Mouse (Mus musculus) cortical plate, adult 2 months (tissue): Measurements from ENCODE around the gene Zdhhc1.

Experiments used
- CTCF ChIP-seq: fragments of 200-500 bp; IDR thresholded peaks from 2 replicates; pipeline ENCODE4 v1.5.1; 2011; ENCODE audit warnings: mild to moderate bottlenecking, control low read depth, low read length; ENCODE audit not compliant: insufficient read depth; ENCODE audit errors: extremely low read depth
- POLR2A ChIP-seq: fragments of 200-500 bp; IDR thresholded peaks from 2 replicates; pipeline ENCODE4 v1.6.1; 2011; ENCODE audit warnings: mild to moderate bottlenecking, low read length, control low read depth; ENCODE audit not compliant: insufficient read depth; ENCODE audit errors: extremely low read depth

DNA sequence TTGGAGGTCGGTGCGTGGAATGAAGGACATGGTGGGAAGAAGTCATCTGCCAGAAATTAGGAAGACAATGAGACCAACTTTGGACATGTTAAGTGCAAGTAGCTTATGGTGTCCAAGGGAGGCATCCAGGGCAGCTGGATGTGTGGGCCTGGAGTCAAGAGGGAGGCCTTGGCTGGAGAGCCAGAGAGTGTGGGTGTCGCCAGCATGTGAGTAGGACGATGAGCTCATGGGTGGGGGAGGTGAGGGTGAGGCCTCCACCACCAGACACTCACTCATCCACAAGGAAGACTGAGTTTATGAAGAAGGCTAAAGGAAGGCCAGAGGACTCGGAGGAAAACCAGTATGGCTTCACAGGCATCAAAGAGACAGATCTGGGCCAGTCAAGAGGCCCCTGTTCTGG, 18.0 kb upstream of the Zdhhc1 start:
- TF ChIP-seq POLR2A (no peak), CTCF (no peak)
